Mouse (Mus musculus): Measurements from ENCODE around the gene Amigo2. TPM values are rescaled to one million over a fixed set of nuclear protein-coding genes. Genes with fewer than 3 reads are reported as not detected.

The Amigo2 gene
- total RNA-seq (2012; rRNA removed) (17.1 and 19.1 TPM in 2 replicates), total RNA-seq (2014; rRNA removed) (23.0 and 23.7 TPM in 2 replicates), polyA plus RNA-seq (2012; ENCODE audit: insufficient read length, low read depth) (6.0 and 6.4 TPM in 2 replicates)

GRCm38 (mm10) chr15:97246911-97247790 lies at the start of gene Amigo2, which contains the start of gene Pced1b:
Amigo2 (minus strand) TSS chr15:97247287.
Pced1b (plus strand) TSS chr15:97247107.
- Histone ChIP-seq H3K79me2 (replicated peaks; ENCODE audit: control insufficient read depth, extremely low read depth, insufficient read depth, poor library complexity, severe bottlenecking) (no peaks in the 10 kb centered on the region; the same call in 1 of the 2 replicates), H3K4me3 (replicated peaks in 1 of 3; ENCODE audit: low read depth in 2 of 3, low read length in 2 of 3, poor library complexity in 1 of 3) (peak within 1 kb of the TSS; percentile 67 to 81 (median 70)), H3K27me3 (replicated peaks) (peaks cover 15% of the 10 kb centered on the region), H3K4me1 (ENCODE audit: control insufficient read depth in 1 of 2, insufficient read depth in 2 of 2) (peaks cover 12 to 50% of the 10 kb centered on the region in 2 experiments; a peak in 3 of 4 replicates), H3K9me3 (replicated peaks; ENCODE audit: low read length) (no peaks in the 10 kb centered on the region), H3K4me2 (ENCODE audit: insufficient read depth, low read depth, poor library complexity, severe bottlenecking) (peak within 1 kb of the TSS; percentile 86), H3K36me3 (replicated peaks in 1 of 2; ENCODE audit: control insufficient read depth in 1 of 2, insufficient read depth in 1 of 2, low read length in 1 of 2) (peaks cover 0 to 12% of the 10 kb centered on the region in 2 experiments), H3K27ac (ENCODE audit: insufficient read depth, low read depth) (peak within 1 kb of the TSS; percentile 43), H3K9ac (ENCODE audit: insufficient read depth, low read depth) (peak within 1 kb of the TSS; percentile 99)
- in situ Hi-C loops (cut with MboI; ENCODE audit: low pct_ligation_motif_present, low pct_unique_long_range_greater_than_20kb, low sequenced_read_pairs) (loop anchor here (10.0 kb wide), 2 partner anchors 248 to 328 kb away; no protein-coding TSS in a partner anchor), dilution Hi-C loops (cut with MboI; ENCODE audit: extremely low pct_ligation_motif_present, extremely low pct_unique_long_range_greater_than_20kb, low sequenced_read_pairs) (no loop called here)
- TF ChIP-seq BHLHE40 (IDR thresholded peaks at IDR 0.05; ENCODE audit: low read depth, low read length) (no peak), USF1 (IDR thresholded peaks at IDR 0.05; ENCODE audit: low read depth, low read length) (no peak), SMC3 (IDR thresholded peaks at IDR 0.05; ENCODE audit: low read depth, low read length) (no peak), RCOR1 (conservative IDR thresholded peaks at IDR 0.05; ENCODE audit: low read depth, low read length) (no peak), TCF12 (IDR thresholded peaks at IDR 0.05; ENCODE audit: low read depth, low read length) (no peak; the same call in 1 of the 2 replicates), POLR2A (IDR thresholded peaks at IDR 0.05; ENCODE audit: low read depth, low read length) (peak; percentile 48), GABPA (IDR thresholded peaks at IDR 0.05; ENCODE audit: insufficient replicate concordance, low read depth, low read length) (no peak), RAD21 (IDR thresholded peaks at IDR 0.05; ENCODE audit: low read depth, low read length) (no peak; the same call in 1 of the 2 replicates), E2F4 (IDR thresholded peaks at IDR 0.05; ENCODE audit: insufficient replicate concordance, low read depth, low read length) (no peak), JUND (conservative IDR thresholded peaks at IDR 0.05; ENCODE audit: low read depth, low read length) (no peak), TBP (conservative IDR thresholded peaks at IDR 0.05; ENCODE audit: low read depth, low read length) (no peak), CTCF (conservative IDR thresholded peaks at IDR 0.05 in 1 of 2, IDR thresholded peaks at IDR 0.05 in 1 of 2; ENCODE audit: low read depth in 2 of 2, low read length in 2 of 2) (peak in 1 of 2 experiments; percentile 11; a peak in 1 of 4 replicates), JUN (IDR thresholded peaks at IDR 0.05; ENCODE audit: insufficient read depth, low read depth, low read length) (no peak), UBTF (IDR thresholded peaks at IDR 0.05; ENCODE audit: low read depth, low read length) (peak; percentile 95), HCFC1 (IDR thresholded peaks at IDR 0.05; ENCODE audit: low read depth, low read length) (no peak), MAZ (IDR thresholded peaks at IDR 0.05; ENCODE audit: low read depth, low read length) (no peak), PAX5 (IDR thresholded peaks at IDR 0.05; ENCODE audit: low read length) (no peak)
- no peak for DNase-seq (ENCODE audit: extremely low read depth)
